Mouse (Mus musculus) embryo, embryonic 11 days (tissue): ENCODE measurements around the gene Hist1h2bp.

Experiments
- DNase-seq: peaks from one replicate; pipeline ENCODE4 v3.0.0-alpha.2; 2015

Hist1h2bp gene

GRCm38 (mm10) chr13:21786899-21787629, at the start of gene Hist1h2bp, which contains the start of gene Hist1h2an:
TSS of gene Hist1h2bp (plus strand) at chr13:21787461.
TSS of gene Hist1h2an (minus strand) at chr13:21787218.
- DNase-seq = peak; percentile 96

GRCm38 (mm10) chr13:21745006-21745405, 42.3 kb upstream of the Hist1h2bp start:
- no peak for DNase-seq

- DNase-seq = peak; percentile 57
Observed at GRCm38 (mm10) chr13:21749387-21750158, 37.7 kb upstream of the Hist1h2bp start.

- DNase-seq = peak; percentile 96
Observed at GRCm38 (mm10) chr13:21750159-21751017, 36.9 kb upstream of the Hist1h2bp start, which contains the start of gene Hist1h4k. TSS of gene Hist1h4k (minus strand) at chr13:21750505.

GRCm38 (mm10) chr13:21751417-21751816, 35.8 kb upstream of the Hist1h2bp start:
- no peak for DNase-seq

GRCm38 (mm10) chr13:21751827-21752226, 35.4 kb upstream of the Hist1h2bp start:
- no peak for DNase-seq

- no peak for DNase-seq
Observed at GRCm38 (mm10) chr13:21752356-21752755, 34.9 kb upstream of the Hist1h2bp start.

- no peak for DNase-seq
Observed at GRCm38 (mm10) chr13:21753051-21753523, 34.2 kb upstream of the Hist1h2bp start.

GRCm38 (mm10) chr13:21753524-21754285, 33.6 kb upstream of the Hist1h2bp start, which contains the start of the genes Hist1h2ak and Hist1h2bn:
TSS of gene Hist1h2ak (minus strand) at chr13:21753827.
TSS of gene Hist1h2bn (plus strand) at chr13:21754123.
- DNase-seq = peak; percentile 91

- peak; percentile 64 for DNase-seq
Observed at GRCm38 (mm10) chr13:21754294-21755001, 32.8 kb upstream of the Hist1h2bp start.

GRCm38 (mm10) chr13:21755707-21756106, 31.6 kb upstream of the Hist1h2bp start:
- no peak for DNase-seq

- DNase-seq = peak; percentile 91
Observed at GRCm38 (mm10) chr13:21778814-21779766, 8.2 kb upstream of the Hist1h2bp start.

- DNase-seq = peak; percentile 93
Observed at GRCm38 (mm10) chr13:21779767-21780731, 7.2 kb upstream of the Hist1h2bp start, which contains the start of gene Hist1h1b. TSS of gene Hist1h1b (minus strand) at chr13:21780625.

- DNase-seq = peak; percentile 20
Observed at GRCm38 (mm10) chr13:21781021-21781555, 6.2 kb upstream of the Hist1h2bp start.

GRCm38 (mm10) chr13:21781639-21782038, 5.6 kb upstream of the Hist1h2bp start:
- DNase-seq = no peak

- DNase-seq = peak; percentile 75
Observed at GRCm38 (mm10) chr13:21782361-21783254, 4.7 kb upstream of the Hist1h2bp start.

GRCm38 (mm10) chr13:21783255-21783617, 4.0 kb upstream of the Hist1h2bp start, which contains the start of gene Hist1h3i:
TSS of gene Hist1h3i (minus strand) at chr13:21783370.
- DNase-seq = peak; percentile 88
